Mouse (Mus musculus) erythroblast, adult 5-6 weeks (primary cell): Measurements from ENCODE around the gene Stfa3. TPM values are rescaled to one million over a fixed set of nuclear protein-coding genes. Genes with fewer than 3 reads are reported as not detected.
"Not testable (repeated sequence)": the region's sequence is repeated elsewhere in the genome, so short reads cannot be mapped to it uniquely, and the experiment has no call there.

Experiments
- ATAC-seq: replicated peaks from 2 replicates; pipeline ENCODE4 v1.8.0; 2016; ENCODE audit warnings: moderate number of reproducible peaks, mild to moderate bottlenecking, moderate TSS enrichment, inconsistent platforms; ENCODE audit not compliant: poor library complexity, low FRiP score, severe bottlenecking
- total RNA-seq, 2 experiments: library from RNA; stranded (forward) in 1 of 2; stranded (reverse) in 1 of 2; fragments of 150-400 nt in 1 of 2; fragments of 200-764, 138-1000 nt in 1 of 2; gene quantifications; 2 replicates each; pipeline versions ENCODE4 v1.2.3 to v1.2.4; 2015 to 2017; ENCODE audit warnings: low replicate concordance in 2 of 2

The Stfa3 gene
- total RNA-seq (2015; ENCODE audit: low replicate concordance) (3.1 TPM in 1 of 2 replicates, not detected in the other), total RNA-seq (2017; ENCODE audit: low replicate concordance) (9.5 TPM in 1 of 2 replicates, not detected in the other)

DNA sequence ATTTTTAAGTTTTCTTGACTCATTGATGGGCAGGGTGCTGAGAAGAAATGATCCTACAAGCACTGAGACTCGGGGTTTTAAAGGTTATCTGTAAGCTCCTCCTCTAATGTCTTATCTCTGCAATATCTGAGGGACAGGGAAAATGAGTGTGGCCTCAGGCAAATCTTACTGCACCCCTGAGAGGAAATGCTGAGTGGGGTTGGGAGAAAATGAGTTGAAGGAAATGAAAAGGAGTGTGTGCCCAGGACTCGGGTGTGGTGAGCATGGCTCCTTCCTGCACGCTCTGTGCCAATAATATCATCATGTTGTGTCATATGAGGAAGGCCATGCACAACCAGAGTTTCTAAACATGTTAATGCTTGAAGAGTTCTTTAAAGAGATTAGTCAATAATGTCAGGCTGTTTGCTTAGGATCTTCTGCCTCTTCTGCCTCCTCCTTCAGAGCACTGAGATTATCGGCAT lies at the start of gene Stfa3:
Gene Stfa3 (minus strand): TSS at position 51 of the 461 bp plus-strand sequence.
- ATAC-seq = no peak

DNA sequence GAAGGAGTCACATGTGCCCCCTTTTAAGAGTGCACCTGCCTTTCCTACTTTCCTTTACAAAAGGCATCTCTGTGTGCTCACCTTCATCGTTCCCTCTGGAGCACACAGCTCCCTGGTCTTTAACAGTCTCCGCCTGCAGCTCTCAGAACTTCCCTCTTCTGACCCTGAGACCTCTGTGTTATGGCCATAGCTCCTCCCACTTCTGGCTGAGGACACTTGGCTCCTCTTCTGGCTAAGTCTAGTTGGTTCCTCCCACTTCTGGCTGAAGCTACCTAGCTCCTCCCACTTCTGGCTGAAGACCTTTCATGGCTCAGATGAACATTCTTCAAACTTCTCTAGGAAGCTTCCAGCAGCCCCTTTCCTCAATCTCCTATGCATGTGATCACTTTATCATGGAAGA lies 47.1 kb upstream of the Stfa3 start:
- ATAC-seq = no peak

DNA sequence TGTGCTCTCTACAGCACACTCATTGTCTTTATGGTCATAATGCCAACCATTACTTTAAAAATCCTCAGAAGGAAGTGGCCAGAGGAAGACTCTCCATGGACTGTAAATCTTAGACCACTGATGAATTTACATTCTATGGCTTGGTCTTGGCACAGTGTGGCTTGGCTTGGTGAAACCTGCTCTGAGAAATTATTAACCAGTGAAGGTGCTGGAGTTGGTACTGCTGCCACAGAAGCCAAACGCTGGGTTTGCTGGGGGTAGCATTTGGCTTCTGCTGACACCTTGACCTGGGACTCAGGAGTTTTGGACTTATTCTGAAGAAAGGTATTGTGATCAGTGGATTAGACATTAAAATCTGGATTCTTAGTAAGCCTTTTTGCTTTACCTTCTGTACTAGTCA lies 37.2 kb upstream of the Stfa3 start:
- no peak for ATAC-seq

DNA sequence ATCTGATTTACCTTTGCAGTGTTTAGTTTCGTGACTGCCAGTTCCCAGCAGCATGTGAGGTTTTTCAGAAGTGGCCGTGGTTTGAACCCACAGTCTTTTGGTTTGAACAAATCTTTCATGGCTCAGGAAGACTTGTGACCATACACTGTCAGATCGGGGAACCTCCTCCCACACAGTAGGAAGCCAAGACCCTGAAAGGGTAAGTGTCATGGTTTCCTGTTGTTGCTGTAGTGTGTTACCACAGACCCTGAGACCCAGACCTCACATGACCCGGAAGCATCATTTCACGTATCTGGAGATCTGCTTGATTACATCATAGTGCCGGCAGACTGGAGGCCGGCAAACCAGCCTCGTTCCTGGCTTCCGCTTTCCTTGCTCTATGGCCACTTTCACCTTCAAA lies 21.7 kb upstream of the Stfa3 start:
- no peak for ATAC-seq

DNA sequence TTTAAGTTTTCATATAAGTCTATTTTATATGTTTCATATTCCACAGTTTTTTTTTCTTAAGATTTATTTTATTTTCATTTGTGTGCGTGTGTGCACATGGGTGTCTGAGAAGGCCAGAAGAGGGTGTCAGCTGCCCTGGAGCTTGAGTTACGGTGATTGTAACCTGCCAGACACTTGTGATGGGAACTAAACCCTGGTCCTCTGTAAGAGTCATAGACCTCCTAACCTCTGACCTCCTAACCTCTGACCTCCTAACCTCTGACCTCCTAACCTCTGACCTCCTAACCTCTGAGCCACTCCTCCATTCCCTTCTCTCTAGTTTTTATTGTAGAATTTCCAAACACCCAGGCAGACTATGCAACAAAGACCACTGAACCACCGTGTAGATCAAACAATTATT lies 20.3 kb upstream of the Stfa3 start:
- ATAC-seq = no peak

DNA sequence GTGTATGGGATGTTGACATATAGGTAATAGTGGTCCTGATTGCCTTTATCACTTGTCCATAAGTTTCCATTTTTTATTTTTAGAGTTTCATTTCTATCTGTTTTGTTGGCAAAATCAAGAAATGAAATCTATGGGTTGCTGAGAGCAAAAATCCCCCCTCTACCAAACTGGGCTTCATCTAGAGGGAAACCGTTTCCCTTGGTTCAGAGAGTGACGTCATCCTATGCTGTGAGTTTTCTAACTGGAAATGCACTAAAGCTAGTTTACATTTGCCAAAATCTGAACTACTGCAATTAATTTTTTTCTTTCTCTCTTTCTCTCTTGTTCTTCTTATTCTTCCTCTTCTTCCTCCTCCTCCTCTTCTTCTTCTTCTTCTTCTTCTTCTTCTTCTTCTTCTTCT lies 19.7 kb upstream of the Stfa3 start:
- no peak for ATAC-seq

DNA sequence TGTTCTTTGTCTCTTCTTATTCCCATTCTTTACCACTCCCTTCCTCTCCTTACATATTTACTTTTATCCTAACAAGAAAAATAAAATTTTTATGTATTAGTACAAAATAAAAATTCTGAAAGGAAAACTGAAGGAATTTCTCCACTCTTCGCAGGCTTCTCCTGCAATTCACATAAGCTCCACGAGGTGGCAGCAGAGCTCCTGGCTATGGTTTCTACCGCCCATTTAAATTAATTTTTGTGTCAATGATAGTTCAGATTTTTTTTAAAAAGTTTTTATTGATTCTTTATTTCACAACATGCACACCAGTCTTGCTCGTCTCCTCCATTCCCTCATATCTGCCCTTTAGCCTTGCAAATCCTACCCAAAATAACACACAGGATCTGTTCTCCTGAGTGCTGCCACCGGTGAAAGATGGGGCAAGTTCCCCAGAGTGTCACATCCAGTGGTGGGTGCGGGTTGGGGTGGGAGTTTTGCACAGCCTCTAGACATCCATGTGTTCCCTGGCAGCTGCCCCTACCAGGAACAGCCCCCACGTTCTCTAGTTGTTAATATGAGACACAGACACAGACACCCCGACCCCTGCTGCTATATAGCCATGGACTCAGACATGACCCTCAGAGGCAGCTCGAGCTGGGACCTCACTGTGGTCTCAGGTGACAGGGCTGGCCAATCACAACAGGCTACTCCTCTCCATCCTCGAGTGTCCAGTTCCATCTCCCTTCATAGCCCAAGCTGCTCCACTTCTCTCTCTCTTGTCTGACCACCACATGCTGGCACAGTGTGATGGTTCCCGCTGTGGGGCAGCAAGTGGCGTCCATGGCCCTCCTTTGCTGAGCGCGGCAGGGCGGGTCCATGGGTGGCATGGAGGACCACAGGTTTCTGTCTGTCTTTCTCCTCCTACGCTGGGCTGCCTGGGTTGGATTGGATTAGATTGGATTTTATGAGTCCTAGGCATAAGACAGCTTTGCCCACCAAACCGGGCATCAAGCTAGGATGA lies 18.3 kb upstream of the Stfa3 start:
- no peak for ATAC-seq

DNA sequence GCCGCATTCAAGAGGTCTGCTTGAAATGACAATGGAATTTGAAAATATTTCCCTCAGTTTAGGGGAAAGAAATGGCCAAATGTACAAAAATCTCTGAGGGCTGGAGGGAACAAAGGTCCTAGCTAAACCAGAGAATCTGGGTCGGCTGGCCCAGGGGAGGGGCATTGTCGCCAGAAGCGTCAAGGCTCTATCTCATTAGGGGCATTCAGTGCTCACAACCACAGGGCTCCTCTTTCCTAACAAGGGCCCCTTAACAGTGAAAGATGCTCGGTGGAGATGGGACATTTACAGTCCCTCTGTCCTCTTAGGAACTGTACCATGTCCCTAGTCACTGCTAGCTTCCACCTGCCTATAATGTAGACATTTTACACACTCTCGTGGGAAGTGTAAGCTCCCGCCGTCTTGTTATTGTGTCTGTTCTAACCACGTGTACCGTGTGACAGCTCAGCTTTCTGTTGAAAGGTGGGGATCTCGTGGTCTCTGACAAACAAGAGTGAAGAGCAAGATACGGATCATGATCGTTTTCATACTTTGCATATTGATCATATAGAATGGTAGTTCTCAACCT lies 16.0 kb upstream of the Stfa3 start:
- ATAC-seq = no peak

DNA sequence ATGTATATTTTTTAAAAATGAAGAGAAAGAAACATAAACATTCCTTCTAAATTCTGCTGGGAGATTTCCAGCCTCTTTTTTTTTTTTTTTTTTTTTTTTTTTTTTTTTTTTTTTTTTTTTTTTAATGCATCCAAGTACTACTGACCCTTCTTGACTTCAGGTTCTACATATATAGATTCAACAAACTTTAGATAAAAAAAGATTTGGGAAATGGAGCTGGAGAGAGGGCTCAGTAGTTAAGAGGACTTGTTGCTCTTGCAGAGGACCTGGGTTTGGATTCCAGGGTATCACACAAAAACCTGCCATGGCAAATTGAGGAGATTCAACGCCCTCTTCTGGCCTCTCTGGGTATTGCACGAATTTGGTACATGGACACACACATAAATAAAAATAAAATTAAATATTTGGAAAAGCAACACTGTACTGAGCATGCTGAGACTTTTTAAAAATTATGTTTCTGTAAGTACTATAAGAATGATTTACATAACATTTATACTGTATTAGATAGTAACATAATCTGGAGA lies 14.8 kb upstream of the Stfa3 start:
- ATAC-seq = no peak

DNA sequence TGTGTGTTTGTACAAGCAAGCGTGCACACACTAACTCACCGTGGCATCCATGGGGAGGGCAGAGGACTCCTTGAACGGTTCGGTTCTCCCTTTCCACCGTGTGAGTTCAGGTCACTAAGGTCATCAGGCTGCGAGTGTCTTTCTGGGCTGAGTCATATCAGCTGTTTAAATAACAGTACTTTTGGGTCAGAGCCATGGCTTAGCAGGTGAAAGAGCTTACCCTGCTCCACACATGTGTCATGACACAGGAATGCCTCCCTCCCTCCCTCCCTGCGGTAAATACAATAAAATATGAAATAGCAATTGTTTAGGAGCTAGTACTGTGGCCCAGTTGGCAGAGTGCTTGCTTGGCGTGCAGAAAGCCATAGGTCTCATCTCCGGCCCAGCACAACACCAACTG lies 14.2 kb upstream of the Stfa3 start:
- ATAC-seq = no peak

DNA sequence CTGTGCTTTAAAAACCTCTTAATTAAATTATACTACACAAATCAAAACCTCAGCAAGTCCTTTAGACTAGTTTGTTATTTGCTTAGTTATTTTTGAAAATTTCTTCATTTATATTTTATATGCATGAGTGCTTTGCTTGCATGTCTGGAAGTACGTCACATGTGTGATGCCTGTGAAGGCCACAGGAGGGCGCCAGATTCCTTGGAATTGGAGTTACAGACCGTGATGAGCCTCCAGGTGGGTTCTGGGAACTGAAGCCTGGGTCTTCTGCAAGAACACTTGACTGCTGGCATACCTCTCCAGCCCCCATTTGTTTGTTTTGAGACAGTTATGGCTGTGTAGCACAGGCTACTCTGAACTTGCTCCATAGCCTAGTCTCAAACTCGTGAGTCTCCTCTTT lies 13.7 kb upstream of the Stfa3 start:
- ATAC-seq = no peak

DNA sequence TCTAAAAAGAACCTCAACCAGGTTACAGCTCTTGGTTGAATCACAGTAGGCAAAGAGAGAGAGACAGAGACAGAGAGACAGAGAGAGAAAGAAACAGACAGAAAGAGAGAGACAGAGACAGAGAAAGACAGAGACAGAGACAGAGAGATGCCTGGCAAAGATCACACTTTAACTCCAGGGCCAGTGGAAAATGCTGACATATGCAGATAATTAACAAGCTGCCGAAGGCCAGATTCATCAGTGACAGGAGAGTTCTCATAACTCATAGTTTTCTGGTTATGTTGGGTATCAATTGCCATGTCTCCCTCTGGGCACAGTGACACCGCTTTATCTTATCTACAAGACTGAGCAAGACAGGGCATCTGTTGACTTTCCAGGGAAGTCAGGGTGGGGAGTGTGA lies 12.7 kb upstream of the Stfa3 start:
- ATAC-seq = no peak

DNA sequence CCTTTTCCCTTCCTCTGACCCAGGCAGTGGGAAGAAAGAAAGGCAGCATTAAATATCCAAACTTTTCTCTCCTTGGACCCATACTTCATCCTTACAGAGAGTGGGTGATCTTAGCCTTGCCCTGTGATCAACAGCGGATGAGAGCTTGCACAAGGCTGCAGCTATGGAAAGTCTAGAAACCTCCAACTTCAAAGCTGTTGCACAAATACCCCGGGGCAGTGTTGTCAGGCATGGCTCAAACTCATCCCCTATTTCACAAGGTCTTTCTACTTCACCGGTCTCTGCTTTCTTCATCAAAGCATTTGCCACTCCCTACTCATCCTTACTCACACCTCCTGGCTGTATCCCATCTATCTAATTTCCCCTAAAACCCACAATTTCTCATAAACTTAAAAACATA lies 10.2 kb upstream of the Stfa3 start:
- ATAC-seq = no peak

DNA sequence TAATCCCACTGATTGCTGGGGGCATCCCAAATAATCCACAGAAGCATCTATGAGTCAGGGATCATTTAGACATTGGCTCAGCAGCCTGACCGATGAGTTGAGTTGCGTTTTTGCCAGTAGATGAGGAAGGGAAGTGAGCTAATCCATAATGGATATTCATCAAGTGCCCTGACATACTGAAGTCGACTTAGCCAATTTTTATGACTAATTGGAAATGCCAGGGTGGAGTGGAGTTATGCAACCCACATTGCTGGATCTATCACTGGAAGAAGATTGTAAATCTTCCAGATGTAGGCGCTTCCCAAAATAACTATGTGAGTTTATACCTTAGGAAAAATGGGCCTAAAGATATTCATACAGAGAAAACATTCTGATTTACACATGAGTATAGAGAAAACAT lies 8.9 kb upstream of the Stfa3 start:
- ATAC-seq = no peak

DNA sequence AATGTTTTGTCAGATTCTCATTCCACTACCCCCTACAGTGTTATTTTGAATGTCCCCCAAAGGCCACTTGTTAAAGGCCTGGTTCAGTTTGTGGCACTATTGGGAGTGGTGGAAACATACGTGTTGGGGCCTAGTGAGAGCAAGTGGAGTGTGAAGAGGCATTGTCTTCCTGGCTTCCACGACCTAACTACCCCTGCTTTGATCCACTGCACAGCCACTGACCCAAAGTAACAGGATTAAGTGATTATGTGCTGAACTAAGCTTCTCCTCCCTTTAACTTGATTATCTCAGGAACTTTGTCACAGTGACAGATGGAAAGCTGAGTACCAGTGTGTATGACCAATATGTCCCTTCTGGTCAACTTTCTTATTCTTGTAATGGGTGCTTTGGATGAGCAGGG lies 5.2 kb upstream of the Stfa3 start:
- no peak for ATAC-seq

DNA sequence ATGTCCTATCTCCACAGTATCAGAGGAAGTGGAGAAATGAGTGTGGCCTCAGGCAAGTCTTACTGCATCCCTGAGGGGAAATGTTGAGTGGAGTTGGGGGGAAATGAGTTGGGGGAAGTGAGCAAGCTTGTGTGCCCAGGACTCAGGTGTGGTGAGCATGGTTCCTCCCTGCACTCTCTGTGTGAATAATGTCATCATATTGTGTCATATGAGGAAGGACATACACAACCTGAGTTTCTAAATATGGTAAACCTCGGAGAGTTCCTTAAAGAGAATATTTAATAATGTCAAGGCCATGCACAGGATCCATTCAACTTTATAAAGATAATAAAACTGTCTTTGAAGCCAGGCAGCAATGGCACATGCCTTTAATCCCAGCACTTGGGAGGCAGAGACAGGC lies 34.2 kb downstream of the Stfa3 start:
- ATAC-seq = not testable (repeated sequence)

DNA sequence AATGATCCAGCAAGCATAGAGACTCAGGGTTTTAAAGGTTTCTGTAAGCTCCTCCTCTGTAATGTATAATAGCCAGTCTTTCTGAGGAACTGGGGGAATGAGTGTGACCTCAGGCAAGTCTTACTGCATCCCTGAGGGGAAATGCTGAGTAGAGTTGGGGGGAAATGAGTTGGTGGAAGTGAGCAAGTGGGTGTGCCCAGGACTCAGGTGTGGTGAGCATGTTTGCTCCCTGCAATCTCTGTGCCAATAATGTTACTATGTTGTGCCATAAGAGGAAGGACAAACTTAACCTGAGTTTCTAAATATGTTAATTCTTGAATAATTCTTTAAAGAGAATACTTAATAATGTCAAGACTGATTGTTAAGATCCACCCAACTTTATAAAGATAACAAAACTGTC lies 46.8 kb downstream of the Stfa3 start, which contains the start of gene Stfa2:
Gene Stfa2 (minus strand): TSS at position 101 of the 400 bp plus-strand sequence.
- ATAC-seq = no peak
